Mouse (Mus musculus) heart, postnatal 0 days (tissue): ENCODE measurements around the gene 4930404H24Rik.

Experiments used
- CTCF ChIP-seq: IDR thresholded peaks from 2 replicates; pipeline ENCODE4 v1.5.1; 2016; ENCODE audit warnings: antibody characterized with exemption, control low read depth, low read depth
- EP300 ChIP-seq: IDR thresholded peaks from 2 replicates; pipeline ENCODE4 v1.6.1; 2016; ENCODE audit warnings: antibody characterized with exemption, low read depth

GRCm38 (mm10) chr2:153513983-153514382 lies 21.4 kb downstream of the 4930404H24Rik start:
- TF ChIP-seq CTCF (no peak), EP300 (no peak)
